Mouse (Mus musculus) 416B (cell line): ENCODE results near the gene Tmem156.
"Not testable (repeated sequence)": the region's sequence is repeated elsewhere in the genome, so short reads cannot be mapped to it uniquely, and the experiment has no call there.

Experiments used
- DNase-seq: peaks from one replicate; pipeline ENCODE4 v3.0.0; 2011; ENCODE audit warnings: low read depth

The Tmem156 gene

DNA sequence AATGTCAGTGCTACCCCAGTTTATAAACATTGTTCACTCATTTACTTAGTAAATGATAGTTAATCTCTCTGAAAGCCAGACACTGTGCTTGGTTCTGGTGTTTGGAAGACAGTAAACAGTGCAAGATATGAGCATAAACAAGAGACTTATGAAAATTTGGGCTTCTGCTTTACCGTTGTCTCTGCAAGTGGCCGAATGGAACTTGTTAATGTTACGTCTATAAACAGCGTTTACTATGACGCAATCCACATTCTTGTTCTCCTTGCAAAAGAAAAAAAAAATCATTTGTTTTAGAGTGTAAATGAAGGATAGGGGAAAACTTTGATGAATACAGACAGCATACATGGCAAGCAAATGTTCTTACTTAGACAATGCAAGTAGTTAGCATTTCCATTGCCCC is at the start of gene Tmem156:
Tmem156 (minus strand) TSS at position 212 of the 400 bp plus-strand sequence.
- peak; percentile 73 for DNase-seq

DNA sequence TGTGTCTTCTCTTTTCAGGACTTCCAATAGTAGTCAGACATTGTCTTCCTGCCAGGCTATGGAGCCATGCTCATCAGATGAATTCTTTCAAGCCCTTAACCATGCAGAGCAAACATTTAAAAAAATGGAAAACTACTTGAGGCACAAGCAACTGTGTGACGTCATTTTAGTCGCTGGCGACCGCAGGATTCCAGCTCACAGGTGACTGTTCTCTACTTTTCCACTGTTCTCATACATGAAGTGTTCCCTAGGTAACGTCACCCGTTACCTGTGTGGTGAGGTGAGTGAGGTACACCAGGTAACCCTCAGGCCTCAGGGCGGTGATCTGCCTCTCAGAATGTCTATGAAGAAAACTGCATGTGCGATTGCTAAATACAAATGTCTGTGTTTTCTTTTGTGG is 49.3 kb upstream of the Tmem156 start:
- no peak for DNase-seq

DNA sequence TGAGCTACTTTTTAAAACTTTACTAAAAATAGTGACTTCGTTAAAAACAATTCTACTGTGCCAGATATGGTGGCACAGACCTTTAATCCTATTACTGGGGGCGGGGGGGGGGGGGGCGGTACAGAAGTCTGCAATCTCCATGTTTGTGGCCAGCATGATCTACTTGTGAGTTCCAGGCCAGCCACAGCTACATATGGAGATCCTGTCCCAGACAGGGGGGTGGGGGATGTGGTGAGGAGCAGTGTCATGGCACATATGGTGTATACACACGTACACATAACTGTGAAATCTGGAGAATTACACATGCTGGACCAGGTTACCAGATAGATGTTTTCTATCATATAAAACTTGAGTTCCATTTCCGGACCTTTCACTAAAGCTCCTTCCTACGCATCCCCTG is 45.1 kb upstream of the Tmem156 start:
- DNase-seq = no peak

DNA sequence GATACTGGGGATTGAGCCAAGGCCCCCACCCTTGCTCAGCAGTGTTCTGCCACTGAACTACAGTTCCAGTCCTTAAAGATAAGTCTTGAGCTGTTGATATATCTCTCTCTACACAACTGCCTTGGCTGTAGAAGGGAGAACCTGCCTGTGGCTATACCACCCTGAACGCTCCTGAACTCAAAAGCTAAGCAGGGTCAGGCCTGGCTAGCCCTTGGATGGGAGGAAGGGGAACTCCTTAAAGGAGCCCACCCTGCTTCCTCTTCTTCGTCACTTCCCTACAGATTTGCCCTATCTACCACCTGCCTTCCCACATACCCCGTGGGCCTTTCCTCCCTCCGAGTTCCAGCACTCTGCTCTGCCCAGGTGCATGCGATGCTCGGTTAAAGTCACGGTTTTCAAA is 44.2 kb upstream of the Tmem156 start:
- DNase-seq = no peak

DNA sequence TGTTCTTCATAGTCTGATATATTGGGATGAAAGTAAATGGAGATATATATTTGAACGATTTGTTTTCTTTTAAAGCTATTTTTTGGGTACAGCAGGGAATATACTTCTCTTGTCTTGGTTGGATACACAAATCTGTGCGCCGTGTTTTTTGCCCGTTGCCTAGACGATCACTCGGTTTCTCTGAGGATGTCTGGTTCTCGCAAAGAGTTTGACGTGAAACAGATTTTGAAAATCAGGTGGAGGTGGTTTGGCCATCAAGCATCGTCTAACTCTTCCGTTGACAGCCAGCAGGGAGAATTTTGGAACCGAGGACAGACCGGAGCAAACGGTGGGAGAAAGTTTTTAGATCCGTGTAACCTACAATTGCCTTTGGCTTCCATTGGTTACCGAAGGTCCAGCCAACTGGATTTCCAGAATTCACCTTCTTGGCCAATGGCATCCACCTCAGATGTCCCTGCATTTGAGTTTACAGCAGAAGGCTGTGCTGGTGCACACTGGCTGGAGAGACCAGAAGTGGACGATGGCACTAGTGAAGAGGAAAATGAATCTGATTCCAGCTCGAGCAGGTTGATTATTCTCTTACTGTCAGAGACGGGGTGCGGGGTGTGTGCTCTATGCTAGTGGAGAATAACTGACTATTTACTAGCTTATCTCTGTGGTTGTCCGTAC is 39.4 kb upstream of the Tmem156 start:
- no peak for DNase-seq

DNA sequence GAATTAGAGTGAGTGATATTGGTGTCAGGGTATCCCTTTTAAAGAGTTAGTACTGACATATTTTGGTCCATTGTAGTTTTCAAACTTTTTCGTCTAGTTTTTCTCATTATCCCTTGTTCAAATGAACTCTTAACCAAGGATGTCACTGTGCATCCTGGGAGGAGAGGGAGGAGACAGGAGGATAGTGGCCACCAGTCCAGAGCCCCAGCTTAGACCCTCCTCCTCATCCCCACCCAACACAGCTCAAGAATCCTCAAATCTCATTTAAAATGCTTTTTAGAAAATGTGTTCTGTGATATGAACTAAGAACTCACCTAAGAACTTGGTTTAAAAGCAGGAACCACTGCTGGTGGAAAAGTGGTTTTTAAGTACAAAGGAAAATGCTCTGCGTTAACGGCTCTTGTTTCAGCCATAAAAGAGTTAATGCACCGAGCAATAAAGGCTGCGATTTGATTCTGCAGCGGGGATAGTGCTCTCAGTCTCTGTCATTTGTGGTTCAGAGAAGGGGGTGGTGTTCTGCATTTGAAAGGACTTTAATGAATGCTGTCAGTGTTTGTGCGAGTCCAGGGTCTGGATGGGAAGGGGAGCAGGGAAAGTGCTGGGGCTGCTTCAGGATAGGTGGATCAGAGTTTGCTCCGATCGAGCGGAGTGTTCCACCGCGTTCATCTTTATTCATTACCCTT is 38.7 kb upstream of the Tmem156 start:
- DNase-seq = no peak

DNA sequence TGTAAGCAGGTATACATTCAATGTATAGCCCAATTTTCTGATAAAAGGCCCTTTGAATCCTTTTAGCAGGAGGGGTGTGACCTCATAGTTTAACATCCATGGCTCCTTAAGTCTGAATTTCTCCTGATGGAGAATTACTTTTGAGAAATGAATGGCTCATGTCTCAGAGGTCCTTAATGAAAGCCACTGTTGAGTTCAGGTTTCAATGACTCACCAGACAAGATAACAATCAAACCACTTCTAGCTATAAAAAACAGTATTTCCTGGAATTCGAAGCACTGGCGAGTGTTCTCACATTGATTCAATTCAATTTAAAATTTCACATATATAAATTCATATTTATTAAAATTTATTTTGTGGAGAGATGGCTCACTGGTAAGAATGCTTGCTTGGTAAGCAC is 36.5 kb upstream of the Tmem156 start:
- peak; percentile 87 for DNase-seq

DNA sequence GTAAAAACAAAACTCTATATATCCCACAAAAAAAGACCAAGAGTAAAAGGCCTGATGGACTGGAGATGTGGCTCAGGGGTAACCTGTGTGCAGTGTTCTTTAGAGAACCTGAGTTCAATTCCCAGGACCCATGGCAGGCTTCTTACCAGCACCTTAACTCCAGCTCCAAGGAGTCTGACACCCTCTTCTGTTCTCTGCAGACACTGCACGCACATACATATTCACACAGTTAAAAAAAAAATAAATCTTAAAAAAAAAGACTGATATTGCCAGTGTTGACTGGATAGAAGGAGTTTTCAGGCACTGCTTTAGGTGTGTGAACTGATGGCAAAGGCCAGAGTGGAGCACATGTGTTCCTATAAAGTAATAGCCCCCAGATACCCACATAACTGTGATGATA is 34.2 kb upstream of the Tmem156 start:
- peak; percentile 46 for DNase-seq

DNA sequence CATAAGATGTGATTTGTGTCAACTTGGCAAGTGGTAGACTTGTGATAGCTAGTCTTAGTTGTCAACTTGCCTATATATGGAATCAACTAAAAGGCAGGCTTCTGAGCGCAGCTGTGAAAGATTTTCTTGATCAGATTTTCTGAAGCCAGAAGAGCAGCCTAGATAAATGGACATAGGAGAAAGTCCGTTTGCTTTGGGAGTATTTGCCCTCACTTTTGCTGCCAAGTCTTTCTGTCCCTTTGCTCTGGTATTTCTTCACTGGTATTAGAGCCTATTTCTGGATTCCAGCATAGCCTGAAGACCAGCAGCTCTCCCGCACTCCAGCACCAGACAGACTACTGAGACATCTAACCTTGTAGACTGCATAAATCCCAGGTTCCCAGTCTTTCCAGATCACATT is 30.7 kb upstream of the Tmem156 start:
- no peak for DNase-seq

DNA sequence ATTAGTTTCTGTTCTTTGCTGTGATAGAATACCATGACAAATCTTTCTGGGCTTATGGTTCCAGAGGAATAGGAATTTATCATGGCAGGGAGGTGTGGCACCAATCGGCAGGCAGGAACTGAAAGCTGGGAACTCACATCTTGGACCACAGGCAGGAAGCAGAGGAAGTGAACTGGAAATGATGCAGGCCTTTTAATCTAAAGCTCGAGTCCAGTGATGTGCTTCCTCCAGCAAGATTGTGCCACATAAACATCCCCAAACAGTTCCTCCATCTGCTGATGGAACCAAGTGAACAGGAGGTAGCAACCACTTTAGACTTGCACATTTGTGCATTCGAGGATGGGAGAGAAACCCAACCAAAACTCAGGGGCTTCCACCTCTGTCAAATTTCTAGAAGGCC is 28.0 kb upstream of the Tmem156 start:
- DNase-seq = peak; percentile 88

DNA sequence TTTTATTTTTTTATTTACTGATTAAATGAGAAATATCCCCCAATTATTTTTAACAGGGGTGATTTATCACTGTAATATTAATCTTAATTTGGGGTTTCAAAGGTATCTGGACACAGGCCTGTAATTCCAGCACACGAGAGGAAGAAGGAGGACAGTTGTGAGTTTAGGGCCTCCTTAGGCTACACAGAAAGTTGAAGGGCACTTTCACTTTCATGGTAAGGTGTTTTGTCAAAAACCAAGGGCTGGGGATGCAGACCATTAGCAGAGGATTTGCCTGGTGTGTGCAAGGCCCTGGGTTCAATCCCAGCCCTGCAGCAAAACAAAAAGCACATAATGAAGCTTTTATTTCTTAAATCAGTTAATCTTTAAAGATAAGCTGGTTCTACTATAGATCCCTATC is 27.6 kb upstream of the Tmem156 start:
- DNase-seq = no peak

DNA sequence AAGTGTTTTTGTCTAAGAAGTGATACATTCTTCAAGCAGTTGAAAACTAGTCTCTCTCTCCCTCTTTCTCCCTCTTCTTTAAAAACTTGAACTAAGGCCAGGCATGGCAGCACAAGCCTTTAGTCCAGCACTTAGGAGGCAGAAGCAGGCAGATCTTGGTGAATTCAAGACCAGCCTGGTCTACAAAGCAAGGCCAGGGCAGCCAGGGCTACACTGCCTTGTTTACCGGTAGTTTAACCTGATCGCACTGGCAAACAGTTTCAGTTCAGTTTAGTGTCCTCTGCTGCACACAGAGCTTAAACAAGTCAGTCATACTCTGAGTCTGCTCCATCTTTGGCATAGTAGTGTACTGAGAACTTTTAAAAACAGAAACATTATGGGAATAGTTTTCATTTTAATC is 24.9 kb upstream of the Tmem156 start:
- DNase-seq = no peak

DNA sequence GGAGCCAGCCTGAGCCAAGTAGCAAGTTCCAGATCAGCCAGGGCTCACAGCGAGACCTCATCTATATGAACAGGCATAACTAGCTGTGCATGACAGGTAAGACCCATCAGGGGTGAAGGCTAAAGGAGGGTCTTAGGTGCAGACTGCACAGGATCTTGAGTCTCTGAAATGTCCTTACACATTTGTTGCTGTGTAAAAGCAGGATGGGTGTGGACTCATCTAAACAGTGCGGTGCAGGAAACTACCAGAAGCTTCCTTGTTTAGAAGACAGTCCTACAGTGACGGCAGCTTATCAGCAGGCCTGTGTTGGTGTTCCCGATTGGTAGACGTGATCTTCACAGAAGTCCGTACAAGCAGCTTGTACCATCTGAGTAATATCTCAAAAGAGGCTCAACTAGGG is 21.4 kb upstream of the Tmem156 start:
- DNase-seq = no peak

DNA sequence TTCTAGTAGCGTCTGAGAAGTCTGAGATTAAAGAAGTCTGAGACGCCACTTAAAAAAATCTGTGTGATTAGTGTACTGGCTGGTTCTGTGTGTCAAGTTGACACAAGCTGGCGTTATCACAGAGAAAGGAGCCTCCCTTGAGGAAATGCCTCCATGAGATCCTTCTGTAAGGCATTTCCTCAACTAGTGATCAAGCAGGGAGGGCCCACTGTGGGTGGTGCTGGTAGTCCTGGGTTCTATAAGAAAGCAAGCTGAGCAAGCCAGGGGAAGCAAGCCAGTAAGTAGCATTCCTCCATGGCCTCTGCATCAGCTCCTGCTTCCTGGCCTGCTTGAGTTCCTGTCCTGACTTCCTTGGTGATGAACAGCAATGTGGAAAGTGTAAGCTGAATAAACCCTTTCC is 20.3 kb upstream of the Tmem156 start:
- DNase-seq = not testable (repeated sequence)

DNA sequence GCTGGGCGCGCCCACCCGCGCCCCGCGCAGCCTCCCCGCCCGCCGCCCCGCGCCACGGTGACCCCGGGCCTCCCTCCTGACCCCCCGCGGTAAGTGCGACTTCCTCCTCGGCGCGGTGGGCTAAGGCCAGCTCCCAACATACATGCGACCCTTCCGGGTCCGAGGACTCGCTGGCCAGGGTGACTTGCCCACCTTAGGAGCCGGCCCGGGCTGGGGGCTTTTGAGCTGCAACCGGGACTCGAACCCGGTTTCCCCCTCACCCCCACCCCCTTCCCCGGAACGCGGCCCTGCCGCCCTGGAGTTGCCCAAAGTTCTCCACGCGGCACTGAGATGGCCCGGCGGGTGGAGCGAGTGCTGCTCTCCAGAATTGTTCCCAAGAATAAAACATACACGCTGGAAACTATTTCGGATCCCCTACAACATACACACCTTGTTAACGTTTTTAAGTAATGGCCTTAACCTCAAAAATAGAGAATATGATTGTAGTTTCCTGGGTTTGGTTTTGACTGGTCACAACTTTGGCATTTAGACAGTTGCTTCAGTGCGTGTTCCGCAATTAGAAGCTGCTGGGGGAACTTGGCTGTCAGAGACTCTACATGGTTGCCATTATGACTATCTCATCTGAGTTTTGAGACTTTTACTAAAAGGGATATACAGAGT is 16.0 kb upstream of the Tmem156 start:
- DNase-seq = peak; percentile 72

DNA sequence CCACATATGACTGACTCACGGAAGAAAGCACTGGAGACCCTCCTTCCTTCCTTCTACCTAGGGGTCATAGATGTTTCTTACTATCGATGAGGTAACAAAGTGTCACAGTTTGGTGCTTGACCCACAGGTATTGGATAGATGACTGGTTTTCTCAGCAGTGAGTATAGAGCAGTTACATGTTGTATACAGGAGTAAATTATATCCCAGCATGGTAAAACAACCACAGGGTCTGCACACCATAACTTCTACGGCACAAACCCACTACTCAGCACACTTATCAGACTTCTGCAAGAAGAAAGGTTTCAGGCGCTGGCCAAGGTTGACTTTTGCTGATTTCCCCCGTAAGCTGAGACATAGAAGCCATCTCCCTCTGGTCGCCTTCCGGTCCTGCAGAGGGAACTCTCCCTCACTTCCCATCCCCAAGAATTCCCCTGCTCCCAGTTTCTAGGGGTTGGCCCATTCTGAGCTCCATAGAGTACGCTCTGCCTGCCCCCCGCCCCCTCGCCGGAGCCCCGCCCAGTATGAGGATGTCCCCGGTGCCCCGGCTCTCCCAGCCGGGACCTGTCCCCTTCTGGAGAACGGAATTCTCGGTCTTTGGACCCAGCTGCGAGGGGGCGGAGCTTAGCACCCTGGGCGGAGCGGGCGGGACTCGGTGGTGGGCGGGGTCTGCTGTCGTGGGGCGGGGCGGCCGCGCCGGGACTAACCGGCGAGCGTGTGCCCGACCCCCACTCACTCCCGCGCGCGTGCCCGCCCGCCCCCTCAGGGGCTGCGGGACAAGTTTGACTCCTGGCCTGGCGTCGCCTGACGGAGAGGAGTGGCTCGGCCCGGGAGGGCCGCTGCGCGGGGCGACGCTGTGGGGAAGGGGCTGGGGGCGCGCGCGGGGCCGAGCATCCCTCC is 15.2 kb upstream of the Tmem156 start, which contains the start of gene Klhl5:
Klhl5 (plus strand) TSS at position 664 of the 897 bp plus-strand sequence.
- peak; percentile 84 for DNase-seq

DNA sequence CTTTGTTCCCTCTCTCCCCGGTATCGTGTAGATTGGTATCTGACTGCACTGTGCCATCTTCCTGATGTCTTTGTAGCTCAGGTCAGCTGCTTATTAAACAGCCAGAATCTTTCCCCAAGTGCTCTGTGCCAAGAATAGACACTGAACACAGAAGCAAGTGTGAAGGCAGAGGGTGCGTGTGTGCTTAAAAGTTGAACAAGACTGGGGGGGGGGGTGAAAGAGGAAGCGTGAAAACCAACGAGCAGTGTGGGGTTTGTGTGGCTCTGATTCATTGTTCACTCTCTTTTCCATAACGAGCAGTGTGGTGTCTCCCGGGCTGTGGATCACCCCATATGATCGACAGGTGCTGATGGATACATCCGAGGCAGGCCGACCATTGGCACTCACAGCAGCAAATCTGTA is 10.7 kb upstream of the Tmem156 start:
- peak; percentile 88 for DNase-seq

DNA sequence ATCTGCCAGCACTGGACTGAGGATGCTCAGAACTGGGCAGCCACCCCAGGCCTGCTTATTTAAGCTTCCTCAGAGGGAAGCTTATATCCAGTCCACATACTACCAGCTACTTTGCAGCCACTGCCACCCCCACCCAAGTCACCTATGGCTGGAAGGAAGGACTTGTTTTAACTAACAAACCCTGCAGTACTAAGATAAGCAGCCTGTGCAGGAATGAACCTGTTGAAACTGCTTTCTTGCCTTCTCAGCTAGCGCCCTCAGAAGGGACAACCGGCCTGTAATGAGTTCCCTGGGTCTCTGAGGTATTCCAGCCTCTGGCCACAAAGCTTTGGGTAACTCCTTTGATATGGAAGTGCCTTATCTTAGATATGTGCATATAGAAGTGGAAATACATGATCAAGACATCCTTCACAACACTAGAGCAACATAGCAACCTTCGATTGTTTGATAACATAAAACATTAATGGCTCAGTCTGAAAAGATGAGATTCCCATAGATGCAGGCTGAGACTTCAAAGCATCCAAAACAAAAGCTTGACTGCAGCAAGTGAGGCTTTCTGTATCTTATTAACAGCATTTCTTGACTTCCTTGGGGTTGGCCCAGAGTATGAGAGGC is 10.2 kb upstream of the Tmem156 start:
- DNase-seq = peak; percentile 87

DNA sequence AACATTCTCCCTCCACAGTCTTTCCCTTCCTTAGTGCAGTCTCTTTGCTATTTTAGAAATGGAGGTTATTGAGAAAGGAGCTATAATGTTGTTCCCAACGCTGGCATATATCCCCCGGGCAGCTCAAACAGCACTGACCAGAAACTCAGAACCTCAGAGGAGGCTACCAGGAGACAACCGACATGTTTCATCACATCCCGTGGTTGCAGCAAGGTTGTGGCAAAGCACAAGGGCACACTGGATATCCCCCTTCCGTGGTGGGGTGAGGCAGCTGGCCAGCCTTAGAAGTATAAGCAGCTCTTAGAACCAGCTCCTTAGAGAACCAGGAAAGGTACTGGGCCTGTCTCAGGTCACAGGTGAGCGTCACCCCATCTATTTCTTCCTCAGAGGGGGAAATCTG is 9.7 kb upstream of the Tmem156 start:
- DNase-seq = peak; percentile 89

DNA sequence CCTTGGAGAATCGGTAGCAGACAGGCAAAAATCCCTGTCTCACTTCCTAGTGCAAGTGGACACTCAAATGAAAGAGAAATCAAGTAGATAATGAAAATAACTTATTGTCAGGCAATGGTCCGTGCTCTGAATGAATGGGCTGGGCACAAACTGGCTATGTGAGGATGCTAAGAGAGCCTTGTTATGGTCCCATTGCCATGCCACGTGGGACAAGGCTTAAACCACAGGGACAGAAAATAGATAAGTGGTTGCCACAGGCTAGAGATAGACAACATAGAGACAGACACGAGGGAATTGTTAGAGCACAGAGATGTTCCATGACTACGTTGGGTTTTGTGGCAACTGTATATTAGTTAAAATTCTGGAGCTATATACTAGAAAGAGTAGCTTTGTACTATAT is 9.3 kb upstream of the Tmem156 start:
- no peak for DNase-seq

DNA sequence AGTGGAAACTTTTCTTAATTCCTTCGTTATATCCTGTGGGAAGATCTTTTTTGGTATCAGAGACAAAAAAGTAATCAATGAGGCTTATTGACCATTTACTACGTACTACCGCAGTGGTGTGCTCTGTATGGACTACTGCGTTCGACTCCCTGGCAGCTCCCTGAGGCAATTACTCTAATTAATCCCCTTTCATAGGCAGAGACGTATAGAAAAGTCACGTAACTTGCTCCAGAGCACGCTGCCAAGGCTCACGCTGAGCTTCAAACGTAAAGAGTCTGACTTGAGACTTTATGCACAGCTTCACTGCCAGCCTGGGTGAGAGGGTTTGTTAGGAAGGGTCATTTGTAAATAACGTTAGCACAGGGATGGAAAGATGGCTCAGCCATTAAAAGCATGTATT is 8.1 kb upstream of the Tmem156 start:
- no peak for DNase-seq

DNA sequence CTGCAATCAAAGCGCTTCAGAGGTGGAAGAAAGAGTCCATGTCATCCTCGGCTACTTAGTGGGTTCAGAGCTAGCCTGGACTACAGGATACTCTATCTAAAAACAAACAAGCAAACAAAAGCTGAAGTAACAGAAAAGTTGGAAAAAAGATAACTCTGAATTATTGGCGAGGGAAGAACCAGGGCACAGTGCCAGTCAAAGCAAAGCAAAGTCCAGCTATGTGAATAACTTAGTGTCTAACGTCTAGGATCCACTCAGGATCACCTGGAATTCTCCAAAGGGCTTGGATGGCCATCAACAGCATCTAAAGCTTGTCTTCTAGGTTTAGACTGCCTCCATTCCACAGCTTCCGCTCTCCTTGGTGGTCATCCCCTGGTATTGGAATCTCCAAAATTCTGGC is 5.5 kb upstream of the Tmem156 start:
- no peak for DNase-seq
